Mouse (Mus musculus): ENCODE data around the gene Plcb3. TPM values are rescaled to one million over a fixed set of nuclear protein-coding genes. Genes with fewer than 3 reads are reported as not detected.
"Not testable (repeated sequence)": the region's sequence is repeated elsewhere in the genome, so short reads cannot be mapped to it uniquely, and the experiment has no call there.

The Plcb3 gene
- total RNA-seq, 2 experiments from 2014 or later: 17.0 to 18.5 TPM

DNA sequence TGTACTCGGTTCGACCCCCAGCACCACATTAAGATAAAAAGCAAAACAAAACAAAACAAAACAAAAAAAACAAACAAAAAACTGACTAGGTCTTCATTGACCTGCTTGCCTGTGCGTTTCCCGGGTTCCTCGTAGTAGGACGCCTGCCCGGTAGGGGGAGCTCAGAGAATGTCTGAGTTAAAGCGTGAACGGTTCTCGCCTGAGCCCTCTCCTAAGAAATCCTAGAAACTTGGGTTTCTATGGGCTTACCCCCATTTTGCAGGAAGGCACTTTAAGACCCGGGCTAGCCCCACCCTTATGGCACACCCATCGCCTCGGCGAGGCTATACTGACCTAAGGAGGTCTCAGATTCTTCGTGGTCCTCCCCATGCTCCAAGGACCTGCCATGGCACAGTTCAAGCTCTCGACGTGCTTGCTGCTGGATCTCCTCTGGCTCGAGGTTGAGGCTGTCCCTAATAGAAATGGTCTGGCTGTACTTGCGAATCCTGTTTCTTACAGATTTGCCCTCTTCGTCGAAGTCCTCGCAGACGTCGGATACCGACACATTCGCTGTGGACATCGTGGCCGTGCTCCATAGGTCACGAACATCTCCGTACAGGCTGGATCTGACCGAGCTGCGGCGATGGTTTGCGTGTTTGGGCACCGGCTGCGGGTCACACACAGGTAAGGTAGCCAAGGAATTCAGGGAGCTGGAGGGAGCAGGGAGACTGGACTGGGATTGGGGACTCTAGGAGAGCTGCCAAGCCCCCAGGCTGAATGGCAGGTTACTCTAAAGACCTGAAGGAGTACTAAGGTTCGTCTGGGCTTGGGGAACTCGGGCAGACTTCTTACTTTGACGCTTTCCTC lies 51.6 kb downstream of the Plcb3 start:
- intact Hi-C loops (cut with DNase I): loop anchor here (1.0 to 10.0 kb wide), 4 partner anchors 16 to 270 kb away; partner anchors contain the start of gene Bad
- DNase-seq: peak; percentile 87 to 91

DNA sequence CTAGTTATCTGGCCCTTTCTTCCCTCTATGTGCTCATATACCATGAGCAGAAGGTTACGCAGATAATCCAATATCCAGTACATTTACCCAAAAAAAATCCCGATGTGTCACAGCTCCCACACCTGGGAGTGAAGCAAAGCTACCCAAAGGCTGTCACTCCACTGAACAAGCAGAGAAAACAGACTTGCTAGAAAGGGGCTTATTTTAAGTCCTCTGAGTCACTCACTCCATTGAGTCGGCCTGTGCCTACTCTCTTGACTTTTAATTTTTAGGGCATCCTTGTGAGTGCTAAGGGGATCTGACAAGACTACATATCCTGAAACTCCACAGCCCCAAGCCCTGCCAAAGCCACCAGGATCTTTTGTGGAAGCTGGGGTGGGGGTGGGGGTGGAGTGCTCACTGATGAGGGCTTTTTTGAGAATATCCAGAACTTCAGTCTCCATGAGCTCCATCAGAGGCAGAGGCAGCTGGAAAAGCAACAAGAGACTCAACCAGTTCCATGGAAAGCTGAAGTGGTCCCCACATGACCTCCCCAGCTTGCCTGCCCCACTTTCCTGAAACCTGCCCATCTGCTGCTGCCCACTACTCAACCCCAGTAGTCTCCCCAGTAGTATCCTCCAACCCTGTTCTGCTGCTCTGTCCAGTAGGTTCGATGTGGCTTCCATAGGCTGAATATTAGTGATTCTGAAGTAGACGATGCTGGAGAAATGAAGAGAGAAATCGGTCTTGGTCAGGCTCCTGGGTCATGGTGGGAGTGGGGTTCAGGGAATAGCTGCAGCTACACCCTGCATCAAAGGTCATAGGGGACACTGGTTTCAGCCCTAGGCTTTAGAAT lies 53.2 kb downstream of the Plcb3 start:
- DNase-seq: no peak
- intact Hi-C loops (cut with DNase I): loop anchor here (10.0 kb wide), 1 partner anchor 272 kb away; no protein-coding TSS in a partner anchor

DNA sequence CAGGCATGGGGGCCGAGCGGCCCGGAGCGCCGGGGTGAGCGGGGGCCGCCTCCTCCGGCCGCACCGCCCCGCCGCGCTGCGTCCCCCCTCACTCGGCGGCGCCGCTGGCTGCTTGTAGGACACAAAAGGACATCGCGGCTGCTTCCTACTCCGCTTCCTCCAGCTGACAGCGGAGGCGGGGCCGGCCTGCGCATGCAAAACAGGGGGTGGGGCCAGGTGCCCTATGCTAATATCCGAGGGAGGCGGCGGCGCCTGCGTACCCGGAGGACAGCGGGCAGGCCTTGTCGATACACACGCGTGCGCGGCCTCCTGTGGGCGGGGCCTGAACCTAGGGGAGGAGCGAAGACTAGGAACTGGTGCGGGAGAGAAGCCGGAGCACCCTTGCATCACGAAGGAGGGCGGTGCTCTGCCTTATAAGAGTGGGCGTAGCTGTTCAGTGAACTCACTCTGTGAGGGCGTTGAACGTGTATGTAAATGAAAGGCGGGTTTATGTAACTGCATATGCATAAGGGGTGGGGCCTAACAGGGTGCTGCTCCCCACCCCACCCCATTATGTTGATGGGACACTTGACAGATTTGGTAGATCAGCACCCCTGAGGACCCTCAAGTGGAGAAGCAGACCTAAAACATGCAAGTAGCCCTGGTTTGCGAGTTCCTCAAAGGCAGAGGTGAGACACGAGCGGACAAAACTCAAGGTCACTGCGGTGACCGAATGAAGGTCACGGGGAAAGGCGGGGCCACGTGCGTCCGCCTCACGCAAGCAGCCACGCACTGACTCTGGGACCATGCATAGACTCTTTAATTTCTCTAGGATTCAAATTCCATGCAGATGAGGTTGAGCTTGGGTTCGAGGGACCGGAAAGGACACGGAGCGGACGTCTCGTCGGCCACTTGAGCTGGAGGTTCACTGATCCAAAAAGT lies 54.4 kb downstream of the Plcb3 start, which contains the start of gene Esrra:
TSS of gene Esrra (minus strand) at position 167 of the 921 bp plus-strand sequence.
- DNase-seq: peak; percentile 99 to 100
- intact Hi-C loops (cut with DNase I): loop anchor here (10.0 kb wide), 1 partner anchor 273 kb away; no protein-coding TSS in a partner anchor

DNA sequence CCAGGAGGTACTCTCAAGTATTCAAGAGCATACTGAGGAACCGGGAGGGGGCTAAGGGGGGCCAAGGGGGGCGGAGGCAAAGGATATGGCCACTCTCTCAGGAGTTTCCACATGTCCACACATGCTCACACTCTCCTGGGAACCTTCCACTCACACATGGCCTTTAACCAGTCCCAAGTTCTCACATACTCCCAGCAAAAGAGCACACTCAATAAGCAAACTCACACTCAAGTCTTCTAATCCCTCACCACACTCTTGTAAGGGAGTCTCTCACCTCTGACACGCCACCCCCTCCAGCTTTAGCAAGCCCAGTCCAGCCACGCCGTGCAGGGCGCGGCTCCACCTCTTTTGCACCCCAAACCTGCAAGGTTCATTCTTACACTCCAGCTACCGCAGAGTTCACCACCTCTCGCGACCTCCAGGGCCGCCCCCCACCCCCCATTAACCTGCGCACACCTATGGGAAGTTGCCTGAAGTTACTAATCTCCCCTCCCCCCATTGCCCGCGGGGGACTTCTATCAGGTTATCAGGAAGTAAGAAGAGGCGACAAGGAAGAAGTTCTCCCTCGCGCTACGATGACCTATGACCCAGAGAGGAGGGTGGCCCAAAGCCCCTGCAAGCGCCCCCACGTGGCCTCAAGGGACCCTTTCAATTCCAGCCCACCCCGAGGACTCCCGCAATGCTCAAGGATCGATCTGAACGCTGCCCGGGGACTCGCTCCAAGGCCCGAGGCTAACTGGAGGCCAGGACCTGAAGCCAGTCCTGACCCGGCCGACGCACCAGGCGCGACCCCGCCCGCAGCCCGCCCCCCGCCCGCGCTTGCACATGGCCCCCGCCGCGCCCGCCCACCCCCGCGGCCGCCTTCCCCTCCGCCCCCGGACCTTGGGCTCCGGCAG lies 55.3 kb downstream of the Plcb3 start:
- intact Hi-C loops (cut with DNase I): loop anchor here (10.0 kb wide), 1 partner anchor 274 kb away; no protein-coding TSS in a partner anchor
- peak in 1 of 2 experiments; percentile 44 for DNase-seq

DNA sequence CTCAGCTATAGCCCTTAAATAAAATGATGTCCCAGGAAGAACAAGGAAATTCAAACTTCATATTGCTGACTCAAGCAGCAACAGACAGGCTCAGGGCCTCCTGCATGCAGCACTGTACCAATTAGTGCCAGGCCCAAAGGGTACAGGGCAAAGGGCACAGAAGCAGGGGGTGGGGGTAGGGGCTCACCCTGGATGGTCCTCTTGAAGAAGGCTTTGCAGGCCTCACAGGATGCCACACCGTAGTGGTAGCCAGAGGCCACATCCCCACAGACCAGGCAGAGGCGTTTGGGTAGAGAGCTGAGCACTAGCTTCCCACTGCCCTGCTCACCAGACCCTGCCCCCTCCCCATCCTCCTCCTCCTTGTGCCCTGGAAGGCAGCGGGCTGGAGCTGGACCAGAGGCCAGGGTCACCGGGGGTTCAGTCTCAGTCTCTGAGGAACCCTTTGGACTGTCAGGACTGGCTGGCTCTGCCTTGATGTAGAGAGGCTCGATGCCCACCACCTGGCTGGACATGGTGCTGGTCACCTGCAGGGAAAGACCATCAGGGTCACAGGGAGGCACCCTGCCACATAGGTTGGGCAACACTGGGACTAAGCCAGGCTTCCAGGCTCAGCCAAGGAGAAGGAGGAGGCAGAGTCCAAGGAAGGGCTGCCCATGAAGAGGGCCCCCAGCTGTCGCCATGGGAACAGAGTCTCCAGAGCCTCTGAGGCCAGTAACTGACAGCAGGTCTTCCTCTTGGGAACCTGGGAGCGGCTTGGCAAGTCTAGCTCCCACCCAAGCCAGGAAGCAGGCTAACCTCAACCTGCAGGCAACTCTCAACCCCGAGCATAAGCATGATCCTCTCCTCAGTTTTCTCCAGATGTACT lies 56.2 kb downstream of the Plcb3 start:
- no peak for DNase-seq
- intact Hi-C loops (cut with DNase I): loop anchor here (10.0 kb wide), 1 partner anchor 275 kb away; no protein-coding TSS in a partner anchor

DNA sequence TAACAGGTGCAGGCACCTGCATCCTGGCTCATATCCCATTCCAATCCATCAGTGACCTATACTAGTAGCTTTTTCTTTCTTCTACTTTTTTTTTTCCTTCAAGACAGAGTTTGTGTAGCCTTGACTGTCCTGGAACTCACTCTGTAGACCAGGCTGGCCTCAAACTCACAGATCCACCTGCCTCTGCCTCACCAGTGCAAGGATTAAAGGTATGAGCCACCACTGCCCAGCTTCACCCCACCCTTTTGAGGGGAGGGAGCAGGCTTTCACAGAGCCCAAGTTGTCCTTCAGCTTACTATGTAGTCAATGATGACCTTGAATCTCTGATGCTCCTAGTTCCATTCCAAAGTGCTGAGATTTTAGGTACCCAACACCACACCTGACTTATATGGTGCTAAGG lies 56.8 kb downstream of the Plcb3 start:
- intact Hi-C loops (cut with DNase I): no loop called here
- no peak for DNase-seq

DNA sequence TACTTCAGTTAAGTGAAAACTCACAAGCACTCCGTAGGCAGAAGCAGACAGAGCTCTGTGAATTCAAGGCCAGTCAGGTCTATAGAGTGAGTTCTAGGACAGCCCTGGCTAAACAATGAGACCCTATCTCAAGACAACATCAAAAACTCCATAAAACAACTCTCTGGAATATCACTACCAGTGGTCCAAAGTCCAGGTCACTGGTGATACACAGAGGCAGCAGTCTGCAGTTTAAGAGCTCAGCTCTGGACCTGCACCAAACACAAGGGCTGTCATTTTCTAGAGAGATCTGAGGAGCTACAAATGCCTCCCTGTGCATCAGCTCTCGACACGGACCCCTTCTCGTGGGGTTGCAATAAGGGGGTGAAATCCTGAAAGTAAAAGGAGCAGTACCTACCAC lies 57.9 kb downstream of the Plcb3 start:
- intact Hi-C loops (cut with DNase I): no loop called here
- no peak for DNase-seq

DNA sequence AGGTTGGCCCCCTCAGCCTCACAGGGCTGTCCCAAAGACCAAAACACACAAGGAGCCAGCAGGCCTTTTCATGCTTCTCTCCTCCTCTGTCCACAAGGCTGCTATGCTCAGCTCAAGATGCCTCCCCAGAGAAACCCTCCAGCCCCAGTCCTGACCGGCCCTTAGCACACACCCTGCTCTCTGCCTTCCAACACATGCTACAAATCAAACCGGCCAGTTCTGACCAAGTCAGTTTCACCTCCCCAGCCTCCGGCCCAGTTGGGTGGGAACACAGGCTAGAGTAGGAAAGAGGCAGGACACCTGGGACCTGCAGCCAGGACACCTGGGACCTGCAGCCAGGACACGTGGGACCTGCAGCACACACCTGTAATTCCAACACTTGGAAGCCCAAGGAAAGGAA lies 59.8 kb downstream of the Plcb3 start:
- intact Hi-C loops (cut with DNase I): no loop called here

DNA sequence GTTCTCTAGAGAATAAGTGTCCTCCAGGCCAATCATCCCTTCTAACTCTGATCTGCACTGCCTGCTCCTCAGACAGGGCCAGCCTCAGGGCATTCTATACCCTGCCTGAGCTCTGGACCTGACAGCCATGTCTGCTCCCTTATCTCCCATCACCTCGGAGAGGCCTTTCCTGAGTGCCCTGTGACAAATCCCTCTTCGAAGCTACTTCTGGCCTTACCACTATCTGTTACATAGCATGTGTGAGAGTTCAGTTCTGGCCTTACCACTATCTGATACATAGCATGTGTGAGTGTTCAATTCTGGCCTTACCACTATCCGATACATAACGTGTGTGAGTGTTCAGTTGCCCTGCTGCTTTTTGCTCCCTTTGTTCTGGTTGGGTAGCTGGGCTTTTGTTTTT lies 61.0 kb downstream of the Plcb3 start:
- DNase-seq: no peak
- intact Hi-C loops (cut with DNase I): no loop called here

More for the DNA sequence above, 59.8 kb downstream of the Plcb3 start:
- DNase-seq: no peak

DNA sequence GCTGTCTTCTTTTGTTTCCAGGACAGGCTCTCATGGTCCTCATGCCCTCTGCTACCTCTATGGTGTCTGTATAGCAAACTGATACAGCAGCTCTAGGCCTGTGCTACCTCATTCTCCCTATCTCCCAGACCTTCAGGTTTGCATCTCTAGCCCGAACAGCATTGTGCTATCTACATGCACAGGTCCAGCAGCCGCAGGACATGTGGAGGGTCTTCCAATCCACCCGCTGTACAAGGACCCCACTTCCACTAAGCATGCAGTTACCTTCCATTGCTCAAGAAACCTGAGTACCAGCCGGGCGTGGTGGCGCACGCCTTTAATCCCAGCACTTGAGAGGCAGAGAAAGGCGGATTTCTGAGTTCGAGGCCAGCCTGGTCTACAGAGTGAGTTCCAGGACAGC lies 61.7 kb downstream of the Plcb3 start:
- no peak for DNase-seq
- intact Hi-C loops (cut with DNase I): no loop called here

DNA sequence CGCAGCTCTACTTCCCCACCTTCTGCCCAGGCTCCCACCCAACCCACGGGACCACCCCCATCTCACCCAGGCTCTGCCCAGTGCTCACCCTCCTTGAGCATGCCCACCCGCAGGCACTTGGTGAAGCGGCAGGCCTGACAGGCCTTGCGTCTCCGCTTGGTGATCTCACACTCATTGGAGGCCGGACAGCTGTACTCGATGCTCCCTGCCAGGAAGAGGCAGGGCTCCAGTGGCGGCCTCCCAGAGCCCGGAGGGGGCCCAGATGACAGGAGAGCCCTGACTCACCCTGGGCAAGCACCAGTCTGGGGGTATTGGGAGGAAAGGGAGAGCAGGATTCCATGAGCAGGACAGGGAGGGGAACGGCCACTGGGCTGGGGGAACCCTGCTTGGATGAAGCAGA lies 62.3 kb downstream of the Plcb3 start:
- intact Hi-C loops (cut with DNase I): no loop called here
- no peak for DNase-seq

DNA sequence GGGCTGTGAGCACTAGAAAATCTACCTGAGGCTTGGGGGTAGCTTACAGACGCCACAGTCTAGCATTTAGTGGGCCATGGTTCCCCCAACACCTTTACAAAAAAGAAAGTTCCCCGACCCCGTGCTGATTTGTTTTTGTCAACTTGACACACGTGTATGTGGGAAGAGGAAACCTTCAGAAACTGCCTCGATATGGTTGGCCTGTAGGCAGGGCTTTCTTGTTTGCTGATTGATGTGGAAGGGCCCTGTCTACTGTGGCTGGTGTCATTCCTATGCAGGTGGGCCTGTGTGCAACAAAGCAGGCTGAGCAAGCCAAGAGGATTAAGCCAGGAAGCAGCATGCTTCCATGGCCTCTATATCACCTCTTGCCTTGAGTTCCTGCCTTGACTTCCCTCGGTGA lies 63.2 kb downstream of the Plcb3 start:
- intact Hi-C loops (cut with DNase I): no loop called here
- DNase-seq: no peak

DNA sequence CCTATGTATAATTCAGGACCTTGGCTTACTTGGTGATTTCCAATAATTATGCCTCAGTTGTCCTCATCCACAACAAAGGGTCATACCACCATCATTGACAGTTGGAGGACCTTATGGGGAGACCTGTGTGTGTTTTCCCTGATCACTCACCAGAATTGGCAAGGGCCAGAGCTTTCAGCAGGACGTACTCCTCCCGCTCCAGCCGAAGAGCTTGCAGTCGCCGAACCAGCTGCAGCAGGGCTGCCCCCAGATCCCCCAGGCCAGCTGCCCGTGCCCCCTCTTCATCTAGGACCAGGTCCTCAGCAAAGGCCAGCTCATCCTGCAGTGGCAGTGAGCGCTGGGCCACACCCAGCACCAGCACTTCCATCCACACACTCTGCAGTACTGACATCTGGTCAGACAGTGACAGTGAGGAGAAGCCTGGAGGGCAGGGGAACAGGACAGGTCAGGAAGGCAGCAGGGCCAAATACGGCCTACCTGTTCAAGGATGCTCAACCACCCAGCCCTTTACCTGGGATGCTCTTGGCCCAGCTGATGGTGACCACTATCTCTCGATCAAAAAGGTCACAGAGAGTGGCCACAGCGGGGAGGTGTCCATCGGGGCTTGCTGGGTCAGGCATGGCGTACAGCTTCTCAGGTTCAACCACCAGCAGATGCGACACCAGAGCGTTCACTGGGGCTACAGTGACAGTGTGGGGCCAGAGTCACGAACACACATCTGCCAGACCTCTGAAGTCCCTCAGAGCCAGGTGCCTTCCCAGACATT lies 63.9 kb downstream of the Plcb3 start:
- DNase-seq: no peak
- intact Hi-C loops (cut with DNase I): no loop called here

DNA sequence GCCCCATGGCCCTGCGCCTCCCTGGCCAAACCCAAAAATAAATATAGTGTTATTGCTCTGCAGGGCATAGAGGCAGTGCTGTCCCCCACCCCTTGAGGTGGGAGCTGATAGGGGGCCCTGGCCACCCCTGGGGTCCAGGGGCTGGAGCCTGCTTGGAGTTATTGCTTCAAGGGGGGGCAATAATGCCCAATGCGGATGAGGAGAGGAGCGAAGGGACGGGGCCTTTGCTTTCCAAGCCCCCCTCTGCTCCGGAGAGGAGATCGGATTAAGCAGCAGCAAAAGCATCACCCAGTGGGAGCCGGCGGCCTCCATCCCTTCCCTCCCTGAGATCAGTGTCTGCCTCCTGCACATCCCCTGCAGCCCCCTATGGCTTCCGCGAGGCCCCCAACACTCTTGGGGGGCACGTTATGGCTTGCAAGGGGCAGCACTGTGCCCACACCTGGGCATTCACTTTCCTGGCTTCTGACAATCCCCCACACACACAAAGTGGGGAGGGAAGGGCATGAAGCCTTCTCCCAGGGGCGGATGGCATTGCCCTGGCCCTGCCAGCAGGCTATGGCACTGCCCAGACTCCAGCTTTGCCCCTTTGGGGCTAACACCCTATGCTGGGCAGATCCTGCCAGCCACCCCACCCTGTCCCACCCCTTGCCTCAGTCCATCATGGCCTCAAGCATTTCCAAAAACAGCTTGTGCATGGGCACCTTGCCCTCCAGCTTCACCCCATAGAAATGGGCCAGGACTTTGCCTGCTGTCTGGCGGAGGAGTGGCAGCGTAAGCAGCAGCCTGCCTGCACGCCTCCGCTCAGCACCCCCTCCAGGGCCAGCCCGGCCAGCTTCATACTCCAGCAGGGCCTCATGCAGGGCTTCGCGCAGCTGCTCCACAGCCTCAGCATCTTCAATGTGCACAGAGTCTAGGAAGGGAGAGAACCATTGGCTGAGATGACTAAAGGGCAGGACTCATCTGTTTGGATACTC lies 64.9 kb downstream of the Plcb3 start:
- intact Hi-C loops (cut with DNase I): no loop called here
- DNase-seq: no peak

DNA sequence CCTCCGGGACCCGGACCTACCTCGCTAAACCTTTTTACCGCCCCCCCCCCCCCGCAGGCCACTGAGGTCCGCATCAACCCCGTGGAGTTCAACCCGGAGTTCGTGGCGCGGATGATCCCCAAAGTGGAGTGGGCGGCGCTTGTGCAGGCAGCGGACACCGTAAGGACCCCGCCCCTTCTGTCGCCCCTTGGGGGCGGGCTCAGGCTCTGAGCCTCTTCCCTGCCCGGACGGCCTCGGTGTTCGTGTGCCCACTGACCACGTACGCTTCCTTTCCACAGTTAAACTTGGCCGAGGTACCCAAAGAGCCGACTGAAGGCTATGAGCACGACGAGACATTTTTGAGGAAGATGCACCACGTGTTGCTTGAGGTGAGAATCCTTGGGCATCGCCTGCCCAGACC lies 66.0 kb downstream of the Plcb3 start:
- intact Hi-C loops (cut with DNase I): not testable (repeated sequence)

More for the DNA sequence above, 66.0 kb downstream of the Plcb3 start:
- DNase-seq: peak in 1 of 2 experiments; percentile 45

Data from heart, postnatal 36 days (tissue).